Comparison of ENCODE assay signal across 28 mouse cellular contexts in the genomic region with DNA sequence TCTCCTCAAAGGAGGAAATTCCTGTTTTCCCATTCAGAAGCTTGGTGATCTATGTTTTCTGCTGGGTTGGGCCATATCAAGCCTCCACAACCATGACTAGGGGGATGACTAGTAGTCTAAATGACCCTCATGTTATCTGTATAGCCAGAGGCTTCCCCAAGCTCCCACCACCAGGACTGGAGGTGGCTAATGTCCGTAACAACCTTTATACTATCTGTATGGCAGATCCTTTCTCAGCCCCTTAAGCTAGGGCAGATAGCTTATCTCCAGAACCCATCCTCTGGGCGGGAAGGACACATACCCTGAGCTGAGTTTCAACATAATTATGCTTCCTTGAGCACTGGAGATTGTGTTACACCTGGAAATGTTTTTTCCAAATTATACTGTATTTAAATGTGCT. TPM values are rescaled to one million over a fixed set of nuclear protein-coding genes. Genes with fewer than 3 reads are reported as not detected.
DNase-seq lines count a peak whose midpoint lies in the region; ATAC-seq and TF ChIP-seq lines count a peak whose summit lies in the region.
"Had no signal": no experiment of that assay in that cellular context is flagged by ENCODE, and none has a peak within 500 bp of the region (broad histone marks: within the 10 kb centered on the region; RNA-seq: fewer than 3 reads in every experiment).

No protein-coding gene starts in this region.

- H3K4me1 ChIP-seq in G1E (ENCODE audit: insufficient read depth, low read depth, low read length) = peaks cover 17% of the 10 kb centered on the region
- H3K4me1 ChIP-seq in liver, embryonic 11.5 days (replicated peaks; ENCODE audit: control insufficient read depth, insufficient read depth, low read length) = peaks cover 5% of the 10 kb centered on the region
- peaks cover 9% of the 10 kb centered on the region for H3K4me1 ChIP-seq in liver, embryonic 16.5 days (ENCODE audit: control insufficient read depth, low read depth, low read length)
- H3K4me1 ChIP-seq in forebrain, embryonic 15.5 days = no peaks in the 10 kb centered on the region
- no peaks in the 10 kb centered on the region for H3K4me1 ChIP-seq in heart, embryonic 12.5 days (replicated peaks)
- H3K4me1 ChIP-seq: embryonic facial prominence, embryonic 10.5 days; embryonic facial prominence, embryonic 15.5 days; limb, embryonic 12.5 days; neural tube, embryonic 12.5 days had no signal

- peak overlapping the region; percentile 16 for H3K4me2 ChIP-seq in liver, embryonic 11.5 days
- peak overlapping the region; percentile 36 for H3K4me2 ChIP-seq in liver, embryonic 16.5 days (ENCODE audit: low read depth, low read length)
- H3K4me2 ChIP-seq in forebrain, embryonic 15.5 days (replicated peaks) = no peak overlapping the region
- H3K4me2 ChIP-seq in heart, embryonic 12.5 days = no peak overlapping the region
- H3K4me2 ChIP-seq: embryonic facial prominence, embryonic 15.5 days; limb, embryonic 12.5 days; neural tube, embryonic 12.5 days had no signal

- WGBS in liver, embryonic 11.5 days = 27% methylated on average over 2 of the region's 2 CpGs
- 31% methylated on average over 2 of the region's 2 CpGs for WGBS in liver, embryonic 16.5 days (ENCODE audit: insufficient replicate concordance)
- 76% methylated on average over 2 of the region's 2 CpGs for WGBS in forebrain, embryonic 15.5 days
- 53% methylated on average over 2 of the region's 2 CpGs for WGBS in heart, embryonic 12.5 days

- H3K27me3 ChIP-seq in G1E (ENCODE audit: insufficient read depth, low read length) = no peaks in the 10 kb centered on the region; the same call in 1 of the 2 replicates
- H3K27me3 ChIP-seq in liver, embryonic 11.5 days (replicated peaks; ENCODE audit: control insufficient read depth, insufficient read depth, low read length) = no peaks in the 10 kb centered on the region
- H3K27me3 ChIP-seq in liver, embryonic 16.5 days (ENCODE audit: control insufficient read depth, insufficient read depth, low read depth, low read length) = no peaks in the 10 kb centered on the region
- H3K27me3 ChIP-seq in forebrain, embryonic 15.5 days = no peaks in the 10 kb centered on the region
- no peaks in the 10 kb centered on the region for H3K27me3 ChIP-seq in heart, embryonic 12.5 days (replicated peaks)
- H3K27me3 ChIP-seq: CH12.LX; embryonic facial prominence, embryonic 15.5 days; limb, embryonic 12.5 days; neural tube, embryonic 12.5 days; Patski had no signal

- H3K4me3 ChIP-seq in G1E (ENCODE audit: low read depth, low read length) = no peak overlapping the region; the same call in 1 of the 2 replicates
- H3K4me3 ChIP-seq in liver, embryonic 11.5 days (ENCODE audit: low read depth, low read length) = no peak overlapping the region
- no peak overlapping the region for H3K4me3 ChIP-seq in liver, embryonic 16.5 days (ENCODE audit: low read depth, low read length)
- no peak overlapping the region for H3K4me3 ChIP-seq in forebrain, embryonic 15.5 days
- H3K4me3 ChIP-seq in heart, embryonic 12.5 days = no peak overlapping the region
- H3K4me3 ChIP-seq: embryonic facial prominence, embryonic 10.5 days; embryonic facial prominence, embryonic 15.5 days; limb, embryonic 12.5 days; neural tube, embryonic 12.5 days had no signal

- H3K36me3 ChIP-seq in G1E (replicated peaks) = no peaks in the 10 kb centered on the region
- no peaks in the 10 kb centered on the region for H3K36me3 ChIP-seq in liver, embryonic 11.5 days (ENCODE audit: control insufficient read depth, insufficient read depth, low read length)
- no peaks in the 10 kb centered on the region for H3K36me3 ChIP-seq in liver, embryonic 16.5 days (ENCODE audit: control insufficient read depth, insufficient read depth)
- H3K36me3 ChIP-seq in forebrain, embryonic 15.5 days = no peaks in the 10 kb centered on the region
- H3K36me3 ChIP-seq in heart, embryonic 12.5 days = peaks cover 4% of the 10 kb centered on the region
- H3K36me3 ChIP-seq: embryonic facial prominence, embryonic 10.5 days; embryonic facial prominence, embryonic 15.5 days; neural tube, embryonic 12.5 days had no signal

- H3K9ac ChIP-seq in liver, embryonic 11.5 days (ENCODE audit: low read depth, low read length) = no peak overlapping the region
- no peak overlapping the region for H3K9ac ChIP-seq in liver, embryonic 16.5 days (ENCODE audit: low read depth, low read length)
- H3K9ac ChIP-seq in forebrain, embryonic 15.5 days (replicated peaks) = no peak overlapping the region
- H3K9ac ChIP-seq in heart, embryonic 12.5 days = no peak overlapping the region
- H3K9ac ChIP-seq: embryonic facial prominence, embryonic 15.5 days; limb, embryonic 12.5 days; neural tube, embryonic 12.5 days had no signal

- peak; percentile 100 for ATAC-seq in G1E (ENCODE audit: extremely low read depth, insufficient number of reproducible peaks, low FRiP score, poor library complexity, severe bottlenecking)
- ATAC-seq in liver, embryonic 11.5 days (replicated peaks; ENCODE audit: low FRiP score) = peak; percentile 95
- peak; percentile 95 for ATAC-seq in liver, embryonic 16.5 days (ENCODE audit: low read depth)
- ATAC-seq in forebrain, embryonic 15.5 days (replicated peaks) = no peak
- ATAC-seq in heart, embryonic 12.5 days (ENCODE audit: insufficient number of reproducible peaks, low FRiP score) = no peak
- ATAC-seq: hindbrain, postnatal 0 days; lung, postnatal 0 days; midbrain, embryonic 16.5 days; Patski had no signal

- peak; percentile 28 for DNase-seq in G1E (ENCODE audit: low spot score)
- peak; percentile 40 for DNase-seq in c-Kit-positive CD71-positive TER-119-positive erythroid progenitor cells, embryonic 14.5 days (ENCODE audit: low spot score)
- DNase-seq in liver, embryonic 11.5 days (ENCODE audit: low spot score) = no peak
- no peak for DNase-seq in kidney, postnatal 25 days
- no peak for DNase-seq in embryo, embryonic 10 days (ENCODE audit: low spot score)
- DNase-seq: adrenal gland, postnatal 14 days; cerebellum, adult 11-12 months; cerebellum, postnatal 14 days; gastrocnemius, postnatal 10 days; heart, postnatal 14 days; kidney, adult 11 months; kidney, postnatal 14 days; lung, adult 18-20 months; lung, postnatal 4 days; right cerebral cortex, adult 18-20 months; spleen, adult 18-20 months had no signal

- TF ChIP-seq CTCF in G1E (IDR thresholded peaks at IDR 0.05; ENCODE audit: low read depth, low read length) = no peak

- H3K27ac ChIP-seq in liver, embryonic 11.5 days (ENCODE audit: low read depth, low read length) = peak overlapping the region; percentile 28; the same call in 1 of the 2 replicates
- H3K27ac ChIP-seq in liver, embryonic 16.5 days (ENCODE audit: low read length) = peak overlapping the region; percentile 61
- no peak overlapping the region for H3K27ac ChIP-seq in forebrain, embryonic 15.5 days (replicated peaks)
- H3K27ac ChIP-seq in heart, embryonic 12.5 days (ENCODE audit: poor library complexity, severe bottlenecking) = no peak overlapping the region
- H3K27ac ChIP-seq: embryonic facial prominence, embryonic 10.5 days; embryonic facial prominence, embryonic 15.5 days; hindbrain, postnatal 0 days; limb, embryonic 12.5 days; neural tube, embryonic 12.5 days had no signal

- H3K9me3 ChIP-seq in G1E (replicated peaks) = no peaks in the 10 kb centered on the region
- no peaks in the 10 kb centered on the region for H3K9me3 ChIP-seq in liver, embryonic 11.5 days (ENCODE audit: control insufficient read depth, low read length)
- no peaks in the 10 kb centered on the region for H3K9me3 ChIP-seq in liver, embryonic 16.5 days (replicated peaks; ENCODE audit: control insufficient read depth, low read length)
- H3K9me3 ChIP-seq in forebrain, embryonic 15.5 days = no peaks in the 10 kb centered on the region
- H3K9me3 ChIP-seq in heart, embryonic 12.5 days (replicated peaks) = no peaks in the 10 kb centered on the region
- H3K9me3 ChIP-seq: embryonic facial prominence, embryonic 10.5 days; embryonic facial prominence, embryonic 15.5 days; neural tube, embryonic 12.5 days had no signal

RNA-seq across cellular contexts. Expression of a gene that starts 45.9 kb away (rescaled TPM):
- total RNA-seq in G1E (2014; fragmentation: Nextera tagmentation) (99.7 and 104 TPM in 2 replicates), G1E (2017) (53.8 and 66.5 TPM in 2 replicates)
- polyA plus RNA-seq in G1E (2012) = 11.8 and 13.2 TPM in 2 replicates
- polyA plus RNA-seq in liver, embryonic 11.5 days (2014; fragmentation: Nextera tagmentation; extraction: Ambion mirVana) = 31.5 and 35.2 TPM in 2 replicates
- polyA plus RNA-seq in liver, embryonic 16.5 days (2015; fragmentation: Nextera tagmentation; extraction: Ambion mirVana) = 15.2 and 16.0 TPM in 2 replicates
- 71.6 and 75.0 TPM in 2 replicates for polyA plus RNA-seq in forebrain, embryonic 15.5 days (2015; fragmentation: Nextera tagmentation; extraction: Ambion mirVana)
- polyA plus RNA-seq in heart, embryonic 12.5 days (2016; fragmentation: Nextera tagmentation; extraction: Ambion mirVana) = 54.8 and 55.9 TPM in 2 replicates

RNA-seq across cellular contexts. Expression of a gene that starts 45.9 kb away (rescaled TPM):
- total RNA-seq in G1E (2014; fragmentation: Nextera tagmentation) (172 and 186 TPM in 2 replicates), G1E (2017) (126 and 140 TPM in 2 replicates)
- 3.6 and 5.6 TPM in 2 replicates for polyA plus RNA-seq in G1E (2012)
- polyA plus RNA-seq in liver, embryonic 11.5 days (2014; fragmentation: Nextera tagmentation; extraction: Ambion mirVana) = 48.5 and 50.1 TPM in 2 replicates
- polyA plus RNA-seq in liver, embryonic 16.5 days (2015; fragmentation: Nextera tagmentation; extraction: Ambion mirVana) = 20.9 and 21.1 TPM in 2 replicates
- 103 and 114 TPM in 2 replicates for polyA plus RNA-seq in forebrain, embryonic 15.5 days (2015; fragmentation: Nextera tagmentation; extraction: Ambion mirVana)
- 71.1 and 76.6 TPM in 2 replicates for polyA plus RNA-seq in heart, embryonic 12.5 days (2016; fragmentation: Nextera tagmentation; extraction: Ambion mirVana)

Comparison
In these comparisons a context has a peak if more than half of its experiments do, and no peak if none do; other contexts are left out.
1. ATAC-seq: peak in G1E (single experiment), liver, embryonic 11.5 days (single experiment) and liver, embryonic 16.5 days (single experiment); none in forebrain, embryonic 15.5 days (single experiment) and heart, embryonic 12.5 days (single experiment).
2. DNase-seq: peak in G1E (single experiment) and c-Kit-positive CD71-positive TER-119-positive erythroid progenitor cells, embryonic 14.5 days (single experiment); none in liver, embryonic 11.5 days (single experiment), kidney, postnatal 25 days (0 of 2) and embryo, embryonic 10 days (single experiment).
3. H3K27ac ChIP-seq: peak in liver, embryonic 11.5 days (single experiment) and liver, embryonic 16.5 days (single experiment); none in forebrain, embryonic 15.5 days (single experiment) and heart, embryonic 12.5 days (single experiment).
4. H3K4me2 ChIP-seq: peak in liver, embryonic 11.5 days (single experiment) and liver, embryonic 16.5 days (single experiment); none in forebrain, embryonic 15.5 days (single experiment) and heart, embryonic 12.5 days (single experiment).